Comparison of ENCODE assay signal across 8 mouse cellular contexts in genomic region chr2:164385927-164386763, GRCm38 (mm10). TPM values are rescaled to one million over a fixed set of nuclear protein-coding genes. Genes with fewer than 3 reads are reported as not detected.
DNase-seq lines count a peak whose midpoint lies in the region; ATAC-seq and TF ChIP-seq lines count a peak whose summit lies in the region.

No protein-coding gene starts in this region.

- peak; percentile 60 to 77 for DNase-seq in cerebellum, postnatal 10 days
- no peak for DNase-seq in cerebellum, adult 11 months
- DNase-seq in right cerebral cortex, adult 18-20 months, result peak; percentile 46
- no peak for DNase-seq in right cerebral cortex, postnatal 36 days (ENCODE audit: low spot score in 2 of 2)
- DNase-seq in hindbrain, postnatal 0 days (ENCODE audit: low spot score), result peak; percentile 84
- no peak for DNase-seq in adrenal gland, postnatal 10 days
- DNase-seq in B cell, adult 2 months, result no peak

- H3K9ac ChIP-seq in hindbrain, postnatal 0 days (replicated peaks; ENCODE audit: low read length), result no peak overlapping the region

- no peaks in the 10 kb centered on the region for H3K36me3 ChIP-seq in hindbrain, postnatal 0 days (ENCODE audit: insufficient read depth, low read length)
- H3K36me3 ChIP-seq in myocyte (ENCODE audit: control insufficient read depth, insufficient read depth), result no peaks in the 10 kb centered on the region

- H3K4me3 ChIP-seq in hindbrain, postnatal 0 days (ENCODE audit: low read length), result no peak overlapping the region
- H3K4me3 ChIP-seq in myocyte, result no peak overlapping the region

- peak; percentile 81 for ATAC-seq in hindbrain, postnatal 0 days

- no peaks in the 10 kb centered on the region for H3K79me2 ChIP-seq in myocyte (ENCODE audit: control insufficient read depth, insufficient read depth)

- TF ChIP-seq CTCF in hindbrain, postnatal 0 days (IDR thresholded peaks at IDR 0.05; ENCODE audit: low read depth), result no peak

- peak overlapping the region; percentile 34 for H3K4me2 ChIP-seq in hindbrain, postnatal 0 days (ENCODE audit: low read depth, low read length)
- peak overlapping the region; percentile 82 for H3K4me2 ChIP-seq in myocyte (ENCODE audit: low read depth)

- 9% methylated on average over 18 of the region's 18 CpGs for WGBS in hindbrain, postnatal 0 days

- peaks cover 6% of the 10 kb centered on the region for H3K4me1 ChIP-seq in hindbrain, postnatal 0 days (ENCODE audit: insufficient read depth, low read length)

- no peak for TF ChIP-seq POLR2A in myocyte (IDR thresholded peaks at IDR 0.05; ENCODE audit: insufficient read length, low read depth)

- peaks cover 9% of the 10 kb centered on the region; the same call in 1 of the 2 replicates for H3K27me3 ChIP-seq in hindbrain, postnatal 0 days (ENCODE audit: insufficient read depth, low read length)
- H3K27me3 ChIP-seq in myocyte (ENCODE audit: control insufficient read depth, insufficient read depth, insufficient read length), result no peaks in the 10 kb centered on the region

- no peak overlapping the region for H3K27ac ChIP-seq in hindbrain, postnatal 0 days

- no peaks in the 10 kb centered on the region for H3K9me3 ChIP-seq in hindbrain, postnatal 0 days (ENCODE audit: low read length)

- H3ac ChIP-seq in myocyte (ENCODE audit: control insufficient read depth, insufficient read length), result no peak overlapping the region

TF ChIP-seq in myocyte, 11 proteins besides CTCF, POLR2A, EP300 and RAD21:
- no peak for TF ChIP-seq SRF (IDR thresholded peaks at IDR 0.05; ENCODE audit: control insufficient read depth, insufficient read length, low read depth)
- no peak for TF ChIP-seq POLR2AphosphoS2 (IDR thresholded peaks at IDR 0.05; ENCODE audit: insufficient read length, low read depth)
- no peak for TF ChIP-seq MAX (IDR thresholded peaks at IDR 0.05; ENCODE audit: low read depth)
- TF ChIP-seq REST (IDR thresholded peaks at IDR 0.05; ENCODE audit: insufficient read depth, insufficient read length), result peak; percentile 24
- peak; percentile 50 for TF ChIP-seq USF1 (IDR thresholded peaks at IDR 0.05; ENCODE audit: low read depth)
- TF ChIP-seq CEBPB (IDR thresholded peaks at IDR 0.05; ENCODE audit: insufficient read depth, poor library complexity, severe bottlenecking), result no peak
- TF ChIP-seq MYOD1 (IDR thresholded peaks at IDR 0.05; ENCODE audit: control insufficient read depth in 1 of 3, insufficient read length in 2 of 3, low read depth in 2 of 3), result peak in 2 of 3 experiments; percentile 35 to 57
- peak; percentile 22 for TF ChIP-seq TCF3 (IDR thresholded peaks at IDR 0.05; ENCODE audit: insufficient read length, low read depth)
- TF ChIP-seq MYOG (IDR thresholded peaks at IDR 0.05; ENCODE audit: control insufficient read depth in 1 of 3, insufficient read depth in 1 of 3, insufficient read length in 2 of 3, low read depth in 2 of 3), result peak in 1 of 3 experiments; percentile 75
- peak; percentile 28 for TF ChIP-seq TCF12 (IDR thresholded peaks at IDR 0.05; ENCODE audit: insufficient read depth, poor library complexity, severe bottlenecking)
- TF ChIP-seq E2F4 (IDR thresholded peaks at IDR 0.05; ENCODE audit: insufficient read depth), result no peak

RNA-seq across cellular contexts. Expression of gene Slpi, which starts 2.8 kb away (rescaled TPM):
- 4.3 TPM in 1 of 2 replicates, not detected in the other for total RNA-seq in hindbrain, postnatal 0 days (2014; rRNA removed)
- 0.40 and 0.82 TPM in 2 replicates for polyA plus RNA-seq in hindbrain, postnatal 0 days (2015; fragmentation: Nextera tagmentation; extraction: Ambion mirVana)
- 9.4 TPM for polyA plus RNA-seq in myocyte (2012; fragmentation: generic; extraction: Trizol)
- 10 to 100 TPM in 1 of 2 experiments, 1 to 10 TPM in 1; 9.1 to 13.2 TPM for total RNA-seq in adrenal gland, postnatal 10 days (2021)

RNA-seq across cellular contexts. Expression of gene Rbpjl, which starts 16.8 kb away (rescaled TPM):
- 0.22 TPM in 1 of 2 replicates, not detected in the other for total RNA-seq in hindbrain, postnatal 0 days (2014; rRNA removed)
- 0.14 and 0.21 TPM in 2 replicates for polyA plus RNA-seq in hindbrain, postnatal 0 days (2015; fragmentation: Nextera tagmentation; extraction: Ambion mirVana)
- 0.06 TPM for polyA plus RNA-seq in myocyte (2012; fragmentation: generic; extraction: Trizol)
- under 1 TPM in 1 of 2 experiments, not detected in 1; 0.15 TPM for total RNA-seq in adrenal gland, postnatal 10 days (2021)

RNA-seq across cellular contexts. Expression of gene Matn4, which starts 18.8 kb away (rescaled TPM):
- 4.9 and 8.2 TPM in 2 replicates for total RNA-seq in hindbrain, postnatal 0 days (2014; rRNA removed)
- 4.7 and 5.0 TPM in 2 replicates for polyA plus RNA-seq in hindbrain, postnatal 0 days (2015; fragmentation: Nextera tagmentation; extraction: Ambion mirVana)
- polyA plus RNA-seq in myocyte (2012; fragmentation: generic; extraction: Trizol), result 0.01 TPM
- 1 to 10 TPM; 2.3 to 2.7 TPM for total RNA-seq in adrenal gland, postnatal 10 days (2021)

RNA-seq across cellular contexts. Expression of gene Svs5, which starts 53.6 kb away (rescaled TPM):
- total RNA-seq in hindbrain, postnatal 0 days (2014; rRNA removed), result not detected in 2 replicates
- not detected in 2 replicates for polyA plus RNA-seq in hindbrain, postnatal 0 days (2015; fragmentation: Nextera tagmentation; extraction: Ambion mirVana)
- not detected for polyA plus RNA-seq in myocyte (2012; fragmentation: generic; extraction: Trizol)
- total RNA-seq in adrenal gland, postnatal 10 days (2021), result under 1 TPM in 1 of 2 experiments, not detected in 1; 0.45 TPM

RNA-seq across cellular contexts. Expression of gene Sdc4, which starts 57.5 kb away (rescaled TPM):
- total RNA-seq in hindbrain, postnatal 0 days (2014; rRNA removed), result 31.1 and 34.1 TPM in 2 replicates
- 36.7 and 39.5 TPM in 2 replicates for polyA plus RNA-seq in hindbrain, postnatal 0 days (2015; fragmentation: Nextera tagmentation; extraction: Ambion mirVana)
- 52.4 TPM for polyA plus RNA-seq in myocyte (2012; fragmentation: generic; extraction: Trizol)
- 100 to 1,000 TPM; 101 to 246 TPM for total RNA-seq in adrenal gland, postnatal 10 days (2021)

Comparison
In these comparisons a context has a peak if more than half of its experiments do, and no peak if none do; other contexts are left out.
1. DNase-seq: peak in cerebellum, postnatal 10 days (2 of 2), right cerebral cortex, adult 18-20 months (single experiment) and hindbrain, postnatal 0 days (single experiment); none in cerebellum, adult 11 months (single experiment), right cerebral cortex, postnatal 36 days (0 of 2), adrenal gland, postnatal 10 days (single experiment) and B cell, adult 2 months (0 of 2).